Mouse (Mus musculus): ENCODE measurements at regions not wholly inside any gene's neighbourhood (a gene's known extent, or its start where the extent isn't known, plus 50 kb on each side); places are given as distances from the start of the nearest gene placed in this dataset.

- TF ChIP-seq CTCF (IDR thresholded peaks at IDR 0.05; ENCODE audit: low read depth) (no peak), EP300 (IDR thresholded peaks at IDR 0.05; ENCODE audit: low read depth) (no peak)
Measured at GRCm38 (mm10) chr3:52618925-52619224, 350.7 kb downstream of the Foxo1 start.
